Mouse (Mus musculus) hindbrain, postnatal 0 days (tissue): ENCODE results near the gene Gtsf1. TPM values are rescaled to one million over a fixed set of nuclear protein-coding genes. Genes with fewer than 3 reads are reported as not detected.
A peak's percentile ranks its signal among the peaks of the same experiment; 100 is the strongest.
"Not testable (repeated sequence)": the region's sequence is repeated elsewhere in the genome, so short reads cannot be mapped to it uniquely, and the experiment has no call there.

Source experiments
- ATAC-seq: fragments of 200-750 bp; cut with Nextera tagmentation; 2 replicates; pipeline ENCODE4 v1.8.0; 2017; ENCODE audit warnings: mild to moderate bottlenecking, moderate TSS enrichment, moderate library complexity
- DNase-seq: peaks from one replicate; pipeline ENCODE4 v3.0.0-alpha.2; 2015; ENCODE audit warnings: low spot score
- H3K27ac ChIP-seq: fragments of 300-500 bp; sonication (generic); 2 replicates; pipeline ENCODE4 v1.5.1; 2014; ENCODE audit warnings: mild to moderate bottlenecking
- H3K27me3 ChIP-seq: fragments of 300-500 bp; sonication (generic); 2 replicates; pipeline ENCODE4 v1.6.1; 2014; ENCODE audit warnings: low read length, mixed read lengths; ENCODE audit not compliant: insufficient read depth
- H3K36me3 ChIP-seq: fragments of 300-500 bp; sonication (generic); 2 replicates; pipeline ENCODE4 v1.6.1; 2014; ENCODE audit warnings: low read length, mixed read lengths; ENCODE audit not compliant: insufficient read depth
- H3K4me1 ChIP-seq: fragments of 300-500 bp; sonication (generic); 2 replicates; pipeline ENCODE4 v1.6.1; 2014; ENCODE audit warnings: antibody characterized with exemption, low read length, mixed read lengths; ENCODE audit not compliant: insufficient read depth
- H3K4me2 ChIP-seq: fragments of 300-500 bp; sonication (generic); 2 replicates; pipeline ENCODE4 v1.6.1; 2014; ENCODE audit warnings: low read depth, mild to moderate bottlenecking, low read length, moderate library complexity, mixed read lengths
- H3K4me3 ChIP-seq: fragments of 300-500 bp; sonication (generic); 2 replicates; pipeline ENCODE4 v1.5.1; 2014; ENCODE audit warnings: low read length
- H3K9ac ChIP-seq: fragments of 300-500 bp; sonication (generic); replicated peaks from 2 replicates; pipeline ENCODE4 v1.6.1; 2014; ENCODE audit warnings: mild to moderate bottlenecking, low read length, moderate library complexity, mixed read lengths
- H3K9me3 ChIP-seq: fragments of 300-500 bp; sonication (generic); 2 replicates; pipeline ENCODE4 v1.6.1; 2016; ENCODE audit warnings: low read length, mixed read lengths
- CTCF ChIP-seq: IDR thresholded peaks from 2 replicates; pipeline ENCODE4 v1.5.1; 2016; ENCODE audit warnings: antibody characterized with exemption, control low read depth, low read depth
- WGBS: fragments of 180-500 bp; shearing (Covaris S2); extraction: QIAGEN DNeasy Blood & Tissue Kit; methylation state at CpG from one replicate; pipeline ENCODE4 v1.1.7; 2014; 5-methylcytosine and 5-hydroxymethylcytosine counted together
- polyA plus RNA-seq: library from polyadenylated mRNA; unstranded; fragments of >200 nt; fragmentation: Nextera tagmentation; extraction: Ambion mirVana; gene quantifications from 2 replicates; pipeline ENCODE4 v1.2.1, GENCODE M21; 2015
- total RNA-seq: library from RNA; depleted of rRNA; stranded (reverse); fragments of >200 nt; gene quantifications from 2 replicates; pipeline ENCODE4 v1.2.3, GENCODE M21; 2014

Gtsf1 gene
- total and polyA plus RNA-seq, 2 experiments from 2014 or later = 0.65 TPM; not detected in 1

- no peaks in the 10 kb centered on the region for H3K4me1 ChIP-seq
- 0 out of 2 replicates have a peak overlapping the region, but pooled peaks have one; percentile 1 for H3K4me2 ChIP-seq
- no peak for TF ChIP-seq CTCF
- ATAC-seq (peak; percentile 86), DNase-seq (peak; percentile 67)
- H3K27me3 ChIP-seq = no peaks in the 10 kb centered on the region
- H3K9ac ChIP-seq = no peak overlapping the region
- H3K9me3 ChIP-seq = no peaks in the 10 kb centered on the region
- no peak overlapping the region for H3K4me3 ChIP-seq
- no peaks in the 10 kb centered on the region for H3K36me3 ChIP-seq
- H3K27ac ChIP-seq = 0 out of 2 replicates have a peak overlapping the region, but pooled peaks have one; percentile 32
- WGBS = 57% methylated on average over 7 of the region's 7 CpGs
These were observed 32.4 kb upstream of the Gtsf1 start for GRCm38 (mm10) chr15:103462539-103463261.

GRCm38 (mm10) chr15:103454449-103454848 lies 24.2 kb upstream of the Gtsf1 start:
- no peaks in the 10 kb centered on the region for H3K4me1 ChIP-seq

DNA sequence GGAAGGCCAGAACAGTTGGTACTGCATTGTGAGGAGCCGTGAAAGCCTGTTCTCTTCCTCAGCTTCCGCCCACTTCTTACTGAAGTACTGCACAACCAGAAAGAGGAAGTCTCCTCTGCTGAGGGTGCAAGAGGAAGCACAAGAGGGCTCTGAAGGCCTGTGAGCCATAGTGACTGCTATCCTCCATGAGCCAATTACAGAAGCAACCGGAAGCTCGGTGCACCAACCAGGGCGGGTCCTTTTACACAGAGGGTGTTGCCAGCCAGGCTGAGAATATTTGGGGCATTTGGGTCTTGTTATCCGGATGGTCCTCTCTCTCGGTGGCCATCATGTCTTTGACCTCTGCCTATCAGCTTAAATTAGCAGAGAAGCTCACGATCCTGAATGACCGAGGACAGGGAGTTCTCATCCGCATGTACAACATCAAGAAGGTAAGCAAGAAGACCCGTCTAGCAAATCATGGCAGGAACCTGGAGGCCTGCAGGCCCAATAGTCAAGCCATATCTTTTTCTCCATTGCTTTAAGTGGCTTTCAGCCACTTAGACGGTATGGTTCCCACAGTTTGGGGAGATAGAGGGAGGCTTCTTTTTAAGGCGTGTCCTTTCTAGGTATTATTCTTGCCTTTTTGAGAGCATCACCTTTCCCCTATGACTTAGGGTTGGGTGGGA lies 23.4 kb upstream of the Gtsf1 start, which contains the start of gene Nckap1l:
TSS of gene Nckap1l (plus strand) at position 244 of the 668 bp plus-strand sequence.
- Histone ChIP-seq H3K4me3 (no peak within 1 kb of the TSS), H3K9ac (no peak within 1 kb of the TSS), H3K27ac (no peak within 1 kb of the TSS), H3K9me3 (no peaks in the 10 kb centered on the region), H3K4me1 (no peaks in the 10 kb centered on the region), H3K36me3 (no peaks in the 10 kb centered on the region), H3K4me2 (no peak within 1 kb of the TSS), H3K27me3 (no peaks in the 10 kb centered on the region)
- no peak for ATAC-seq
- no peak for DNase-seq
- WGBS = 90% methylated on average over 13 of the region's 13 CpGs
- TF ChIP-seq CTCF = no peak

More at GRCm38 (mm10) chr15:103454449-103454848, 24.2 kb upstream of the Gtsf1 start:
- Histone ChIP-seq H3K4me3 (no peak overlapping the region), H3K27me3 (no peaks in the 10 kb centered on the region), H3K4me2 (no peak overlapping the region), H3K27ac (no peak overlapping the region), H3K9me3 (no peaks in the 10 kb centered on the region), H3K36me3 (no peaks in the 10 kb centered on the region), H3K9ac (no peak overlapping the region)
- DNase-seq = no peak
- 83% methylated on average over 6 of the region's 6 CpGs for WGBS
- ATAC-seq = no peak
- TF ChIP-seq CTCF = no peak

- Histone ChIP-seq H3K4me2 (no peak within 1 kb of the TSS), H3K4me1 (no peaks in the 10 kb centered on the region), H3K27me3 (no peaks in the 10 kb centered on the region), H3K27ac (no peak within 1 kb of the TSS), H3K36me3 (no peaks in the 10 kb centered on the region), H3K9me3 (no peaks in the 10 kb centered on the region), H3K4me3 (no peak within 1 kb of the TSS), H3K9ac (no peak within 1 kb of the TSS)
- 26% methylated on average over 3 of the region's 3 CpGs for WGBS
- DNase-seq = no peak
- ATAC-seq = no peak
- TF ChIP-seq CTCF = no peak
These were observed 18.1 kb upstream of the Gtsf1 start, which contains the start of gene Gtsf2 for GRCm38 (mm10) chr15:103448369-103448768. Gene Gtsf2, minus strand, starts transcription at chr15:103448469.

- not testable (repeated sequence) for H3K4me3 ChIP-seq, H3K4me1 ChIP-seq, H3K4me2 ChIP-seq, H3K27ac ChIP-seq, ATAC-seq, H3K36me3 ChIP-seq, H3K9ac ChIP-seq, H3K9me3 ChIP-seq, DNase-seq, H3K27me3 ChIP-seq
- 77% methylated on average over 3 of the region's 4 CpGs for WGBS
These were observed 15.7 kb upstream of the Gtsf1 start for GRCm38 (mm10) chr15:103445966-103446365.

GRCm38 (mm10) chr15:103427017-103427416 lies 3.3 kb downstream of the Gtsf1 start:
- DNase-seq (no peak), ATAC-seq (no peak)
- H3K9me3 ChIP-seq = no peaks in the 10 kb centered on the region
- WGBS = 52% methylated on average over 2 of the region's 2 CpGs
- no peaks in the 10 kb centered on the region for H3K27me3 ChIP-seq
- no peak overlapping the region for H3K27ac ChIP-seq
- H3K4me2 ChIP-seq = no peak overlapping the region
- H3K9ac ChIP-seq = no peak overlapping the region
- no peak for TF ChIP-seq CTCF
- H3K4me3 ChIP-seq = no peak overlapping the region
- H3K4me1 ChIP-seq = no peaks in the 10 kb centered on the region
- H3K36me3 ChIP-seq = no peaks in the 10 kb centered on the region

DNA sequence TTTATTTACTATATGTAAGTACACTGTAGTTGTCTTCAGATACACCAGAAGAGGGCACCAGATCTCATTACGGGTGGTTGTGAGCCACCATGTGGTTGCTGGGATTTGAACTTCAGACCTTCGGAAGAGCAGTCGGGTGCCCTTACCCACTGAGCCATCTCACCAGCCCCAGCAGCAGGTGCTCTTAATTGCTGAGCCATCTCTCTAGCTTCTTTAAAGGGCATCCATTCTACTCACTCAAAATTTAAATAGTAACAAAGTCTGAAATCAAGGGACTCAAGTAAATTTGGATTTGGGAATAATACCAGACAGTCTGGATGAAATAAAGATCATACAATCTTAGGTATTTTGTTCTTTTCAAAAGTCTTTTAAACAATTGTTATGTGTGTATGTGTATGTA lies 24.7 kb downstream of the Gtsf1 start:
- H3K4me2 ChIP-seq, H3K9me3 ChIP-seq, H3K9ac ChIP-seq, H3K27me3 ChIP-seq, DNase-seq, ATAC-seq, H3K27ac ChIP-seq, H3K36me3 ChIP-seq, H3K4me1 ChIP-seq, H3K4me3 ChIP-seq: not testable (repeated sequence)
- whole genome bisulfite sequencing = 92% methylated on average over 2 of the region's 3 CpGs
